Mouse (Mus musculus): ENCODE measurements around the gene Bcor.

Bcor gene

DNA sequence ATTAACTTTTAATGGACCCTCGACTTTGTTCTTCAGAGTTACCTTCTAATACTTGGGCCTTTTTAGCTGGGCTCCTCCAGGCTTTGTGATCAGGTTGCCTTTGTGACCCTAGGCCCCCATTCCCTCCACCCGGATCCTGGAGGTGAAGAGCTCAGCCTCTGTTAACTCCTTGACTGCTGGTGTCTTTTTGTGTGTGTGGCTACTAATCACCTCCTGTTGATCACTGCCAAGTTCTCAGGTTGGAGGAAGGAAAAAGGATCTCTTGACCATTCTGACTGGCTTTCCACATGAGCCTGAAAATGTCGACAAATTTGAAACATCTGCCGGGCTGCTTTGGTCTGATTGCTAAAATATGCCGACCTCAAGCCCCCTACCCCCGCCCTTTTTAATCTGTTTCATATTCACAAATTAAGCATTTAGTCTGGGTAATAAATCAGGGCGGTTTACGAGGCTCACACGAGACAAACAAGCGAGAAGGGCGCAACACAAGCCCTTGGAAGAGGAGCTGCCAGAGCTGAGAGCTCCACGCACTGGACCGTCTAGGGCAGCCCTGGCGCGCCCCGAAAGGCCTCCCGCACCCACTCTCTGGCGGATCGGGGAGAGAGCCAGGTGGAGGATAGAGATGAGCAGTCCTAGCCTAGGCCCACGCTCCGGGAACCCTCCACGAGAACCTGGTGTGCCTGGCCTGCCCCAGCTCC is 33.6 kb downstream of the Bcor start:
- no peak for DNase-seq (ENCODE audit: low spot score in 2 of 2)

DNA sequence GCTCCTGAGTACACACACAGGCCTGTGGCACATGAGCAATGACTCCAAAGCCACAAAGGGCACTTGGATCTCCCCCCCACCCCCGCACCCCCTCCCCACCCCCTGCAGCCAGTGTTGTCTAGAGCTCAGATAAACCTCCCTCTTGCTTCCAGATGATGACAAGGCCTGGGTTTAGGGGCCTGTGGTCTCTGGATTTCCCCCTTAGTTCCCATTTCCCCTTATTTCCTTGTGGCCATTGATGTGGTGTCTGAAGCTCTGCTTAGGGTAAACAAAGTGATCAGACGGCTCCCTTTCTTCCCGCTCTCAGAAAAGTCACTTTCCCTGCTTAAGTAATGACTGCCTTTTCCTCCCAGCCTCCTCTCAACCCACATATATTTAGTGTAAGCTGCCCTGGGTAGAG is 35.6 kb downstream of the Bcor start:
- DNase-seq (ENCODE audit: low spot score in 2 of 2) = no peak

DNA sequence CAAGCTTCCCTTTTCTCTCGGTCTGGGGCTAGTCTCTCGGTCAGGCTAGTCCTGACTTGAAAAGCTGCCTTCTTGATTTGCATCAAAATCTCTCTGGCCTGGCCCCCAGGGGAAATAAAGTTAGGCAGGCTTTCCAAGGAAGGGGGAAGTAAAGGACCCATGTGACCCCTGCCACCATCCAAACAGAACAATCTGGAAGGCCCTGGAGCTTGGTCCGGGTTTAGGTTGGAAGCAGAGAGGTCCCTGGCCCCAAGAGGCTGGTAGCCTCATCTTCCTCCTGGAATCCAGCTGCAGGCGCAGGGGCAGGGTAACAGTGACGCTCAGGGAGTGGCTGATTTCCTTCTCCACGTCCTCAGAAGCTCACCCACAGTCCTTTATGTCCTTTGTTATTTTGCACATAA is 36.5 kb downstream of the Bcor start:
- no peak for DNase-seq (ENCODE audit: low spot score in 2 of 2)

DNA sequence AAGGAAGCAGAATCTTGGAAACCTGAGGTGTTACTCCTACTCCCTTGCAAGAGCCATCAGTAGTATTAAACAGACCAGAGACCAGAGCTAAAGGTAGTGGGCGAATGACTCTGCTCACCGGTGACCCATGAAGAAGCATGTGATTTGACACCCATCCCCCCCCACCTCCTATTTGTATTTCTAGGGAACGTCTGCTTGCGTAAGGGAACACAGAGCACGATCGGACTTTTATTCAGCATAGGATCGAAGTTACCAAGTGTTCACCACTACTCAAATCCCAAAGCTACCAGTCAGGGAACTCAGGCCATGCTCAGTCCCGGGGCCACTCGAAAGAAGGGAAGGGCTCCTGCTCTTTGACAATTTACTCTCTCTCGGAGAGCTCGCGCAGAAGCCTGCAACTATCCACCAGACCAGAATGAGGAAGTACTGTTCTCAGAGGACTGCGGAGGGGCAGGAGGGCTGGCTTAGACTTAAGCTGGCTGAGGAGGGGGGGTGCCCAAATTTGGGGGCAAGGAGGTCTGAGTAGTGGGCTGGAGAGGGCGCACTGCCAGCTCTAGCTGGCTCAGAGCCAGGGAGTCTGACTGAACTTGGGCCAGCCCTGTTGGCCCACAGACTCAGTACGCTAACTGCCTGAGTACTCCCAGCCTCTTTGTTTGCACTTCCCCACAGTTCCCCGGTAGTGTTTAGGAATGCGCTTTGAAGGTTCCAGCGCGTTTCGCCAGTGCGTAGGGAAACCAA is 37.4 kb downstream of the Bcor start:
- DNase-seq (ENCODE audit: low spot score in 2 of 2) = no peak

DNA sequence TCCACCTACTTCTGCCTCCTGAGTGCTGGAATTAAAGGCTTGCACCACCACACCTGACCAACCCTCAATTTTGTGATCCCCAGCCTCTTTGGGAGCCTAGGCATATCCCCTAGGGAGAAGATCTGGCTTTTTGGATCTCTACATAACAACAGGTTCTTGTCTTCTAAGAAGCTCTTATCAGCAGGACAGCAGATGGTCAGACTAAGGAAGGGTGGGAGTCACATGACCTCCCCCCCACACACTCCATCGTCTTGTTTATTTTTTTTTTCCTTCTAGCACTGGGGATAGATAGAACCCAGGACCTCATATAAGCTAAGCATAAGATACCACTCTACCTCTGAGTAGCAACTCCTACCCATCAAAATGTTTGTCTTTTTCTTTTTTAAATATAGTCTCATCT is 40.7 kb downstream of the Bcor start:
- DNase-seq (ENCODE audit: low spot score in 2 of 2) = no peak

DNA sequence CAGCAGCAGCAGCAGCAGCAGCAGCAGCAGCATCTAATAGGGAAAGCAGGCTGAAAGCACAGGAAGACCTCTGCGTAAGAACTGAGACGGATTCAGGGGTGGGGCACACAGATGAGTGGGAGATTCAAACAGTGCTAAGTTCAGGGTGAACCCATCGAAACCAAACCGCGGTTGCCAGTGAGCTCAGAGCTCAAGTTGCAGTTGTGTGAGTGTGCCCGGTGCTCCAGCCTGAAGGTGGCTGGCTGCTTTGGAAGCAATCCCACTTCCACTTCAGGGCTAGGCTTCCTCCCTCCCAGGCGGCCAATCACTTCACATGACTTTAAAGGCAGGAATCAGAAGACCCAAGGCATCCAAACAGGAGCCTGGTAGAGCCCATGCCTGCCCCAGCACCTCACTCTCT is 44.0 kb downstream of the Bcor start:
- no peak for DNase-seq (ENCODE audit: low spot score in 2 of 2)

DNA sequence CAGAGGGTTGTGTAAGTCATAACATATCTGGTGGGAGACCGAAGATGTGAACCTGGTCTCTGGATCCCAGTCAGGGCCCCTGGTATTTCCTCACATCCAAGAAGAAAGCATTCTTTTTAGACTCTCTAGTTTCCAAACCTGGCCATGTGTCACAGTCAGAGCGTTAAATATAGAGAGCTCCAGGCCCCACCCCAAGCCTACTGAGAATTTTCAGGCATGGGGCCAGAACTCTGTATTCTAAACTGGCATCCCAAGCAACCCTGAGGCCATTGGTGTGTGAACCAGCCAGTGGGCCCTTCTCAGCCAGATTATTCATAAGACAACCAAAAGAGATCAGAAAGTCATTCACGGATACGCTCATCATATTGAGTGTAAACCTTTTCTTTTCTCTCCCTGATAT is 48.0 kb downstream of the Bcor start:
- no peak for DNase-seq (ENCODE audit: low spot score in 2 of 2)

DNA sequence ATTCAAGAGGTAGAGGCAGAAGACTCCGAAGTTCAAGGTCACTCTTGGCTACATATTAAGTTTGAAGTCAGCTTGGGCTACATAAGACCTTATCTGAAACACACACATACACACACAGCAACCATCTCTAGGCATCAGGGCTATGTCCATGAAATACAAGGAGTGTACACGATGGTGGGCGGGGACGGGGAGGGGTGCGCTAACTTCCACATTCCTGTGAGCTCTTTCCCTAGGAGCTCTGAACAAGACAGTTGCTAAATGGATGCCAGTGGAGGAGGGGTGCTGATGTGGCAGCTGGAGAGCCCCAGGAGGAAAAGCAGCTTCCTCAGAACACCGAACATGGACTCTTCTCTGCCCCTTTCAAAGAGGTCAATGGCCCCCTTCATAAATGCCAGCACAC is 49.6 kb downstream of the Bcor start:
- no peak for DNase-seq (ENCODE audit: low spot score in 2 of 2)

DNA sequence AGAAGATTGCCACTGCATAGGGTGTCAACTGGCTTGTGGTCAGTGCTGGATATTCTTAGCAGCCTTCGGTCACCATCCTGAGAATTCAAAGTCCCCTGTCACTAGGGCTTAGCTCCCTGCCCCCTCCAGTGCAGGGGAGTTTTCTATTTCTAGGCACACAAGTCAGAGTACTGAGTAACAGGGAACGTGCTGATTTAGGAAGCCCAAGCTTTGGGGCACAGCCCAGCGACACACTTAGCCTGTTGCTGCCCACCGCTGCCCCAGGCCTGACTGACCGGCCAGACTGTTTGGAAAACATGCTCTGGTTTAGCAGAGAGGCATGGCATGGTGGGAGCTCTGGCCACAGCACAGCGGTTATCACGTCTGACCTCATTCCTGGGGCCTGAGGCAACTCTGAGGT is 54.8 kb downstream of the Bcor start:
- DNase-seq (ENCODE audit: low spot score in 2 of 2) = no peak

DNA sequence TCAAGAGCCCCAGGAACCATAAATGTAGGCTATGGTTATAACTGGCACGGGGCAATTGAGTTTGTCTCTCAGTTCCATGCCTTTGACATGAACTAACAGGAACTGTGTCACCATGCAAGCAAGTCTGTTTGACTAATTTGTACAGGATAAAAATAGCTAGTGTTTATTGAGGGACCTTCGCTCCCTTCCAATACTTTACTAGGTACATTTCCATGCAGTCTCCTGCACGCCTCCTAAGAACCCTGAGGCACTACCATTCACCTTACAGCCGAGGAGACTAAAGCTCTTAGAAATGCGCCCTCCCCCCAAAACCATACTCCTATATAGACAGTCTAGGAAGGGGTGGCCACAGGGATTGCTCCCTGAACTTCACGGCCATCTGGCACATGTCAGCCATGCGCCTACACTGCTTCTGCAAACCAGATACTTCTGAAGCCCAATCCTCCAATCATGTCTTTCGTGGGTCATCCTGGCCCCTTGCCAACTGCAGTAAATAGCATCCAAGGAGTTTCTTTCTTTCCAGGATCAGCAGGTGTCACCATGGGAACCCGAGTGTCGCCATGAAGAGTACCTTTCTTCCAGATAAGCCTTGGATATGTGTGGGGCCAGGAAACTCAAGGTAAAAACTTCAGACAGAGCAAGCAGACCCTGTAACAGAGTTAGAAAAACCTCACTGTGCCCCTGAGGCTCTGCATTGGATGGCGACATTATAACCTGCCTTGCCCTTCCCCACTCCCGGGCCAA is 63.2 kb downstream of the Bcor start:
- no peak for DNase-seq (ENCODE audit: low spot score in 2 of 2)

DNA sequence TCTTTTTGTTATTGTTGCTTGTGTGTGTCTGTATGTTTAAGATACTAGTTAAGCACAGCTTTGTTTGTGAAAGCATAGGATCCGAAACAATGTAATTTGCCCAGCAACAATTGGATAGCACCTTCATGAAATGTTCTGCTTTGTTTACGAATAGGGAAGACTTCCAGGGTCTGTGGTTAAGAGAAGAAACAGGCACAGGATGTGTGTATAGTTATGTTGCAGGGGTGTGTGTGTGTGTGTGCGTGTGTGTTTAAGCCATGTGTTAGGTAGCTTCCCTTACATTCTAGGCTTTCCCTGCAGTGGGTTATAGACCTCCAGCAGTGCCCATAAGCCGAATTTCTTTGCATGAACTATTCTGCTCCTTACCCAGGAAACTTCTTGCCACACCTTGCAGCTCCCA is 66.8 kb downstream of the Bcor start:
- DNase-seq (ENCODE audit: low spot score in 2 of 2) = no peak

DNA sequence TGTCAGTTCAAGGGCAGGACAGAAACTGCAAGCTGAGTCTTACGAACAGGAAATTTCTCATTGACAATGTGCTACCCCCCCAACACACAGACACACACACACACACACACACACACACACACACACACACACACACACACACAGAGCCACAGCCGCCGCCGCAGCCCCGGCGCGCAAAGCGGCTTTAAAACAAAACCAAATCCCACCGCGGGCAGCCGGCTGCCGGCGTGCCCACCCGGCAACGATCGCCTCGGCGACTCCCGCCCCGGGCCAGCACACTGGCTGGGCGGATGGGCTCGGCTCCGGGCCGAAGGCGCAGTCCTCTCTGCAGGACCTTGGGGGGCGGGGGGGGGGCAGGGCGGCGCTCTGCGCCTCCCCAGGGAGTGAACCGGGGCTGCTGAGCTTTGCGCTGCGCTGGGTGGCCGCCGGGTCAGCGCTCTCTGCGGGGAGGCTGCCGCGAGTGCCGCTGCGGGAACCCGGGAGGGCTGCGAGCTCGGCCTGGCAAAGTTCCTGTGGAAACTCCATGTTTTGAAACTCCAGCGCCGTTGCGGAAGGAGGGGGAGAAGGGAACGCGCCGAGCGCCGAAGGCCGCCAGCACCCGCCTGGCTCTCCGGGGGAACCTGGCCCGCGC is 68.6 kb downstream of the Bcor start:
- DNase-seq (ENCODE audit: low spot score in 2 of 2) = no peak

DNA sequence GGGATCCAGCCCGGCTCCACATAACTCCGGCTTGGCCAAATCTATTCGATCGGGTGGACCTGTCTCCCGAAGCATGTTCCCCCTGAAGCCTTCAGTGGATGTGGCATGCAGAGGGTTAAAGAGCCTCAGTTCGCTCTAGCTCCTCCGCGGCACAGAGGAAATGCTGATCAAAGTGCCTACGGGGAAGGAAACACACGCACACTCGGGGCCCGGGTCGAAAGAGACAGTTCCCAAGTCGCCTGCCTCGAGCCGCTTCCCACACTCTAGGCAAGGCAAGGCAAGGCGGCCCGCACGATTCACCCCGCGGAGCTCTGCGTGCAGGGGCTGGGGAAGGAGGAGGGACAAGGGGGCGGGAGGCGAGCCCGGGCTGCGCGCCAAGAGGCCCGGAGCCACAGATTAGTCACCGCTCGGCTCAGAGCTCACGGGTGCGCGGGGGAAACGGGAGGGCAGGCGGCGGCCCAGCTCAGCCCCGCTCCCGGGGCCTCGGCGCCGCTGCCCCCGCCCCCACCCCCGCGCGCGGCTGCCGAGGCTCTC is 69.2 kb downstream of the Bcor start:
- DNase-seq (ENCODE audit: low spot score in 2 of 2) = peak in 1 of 2 experiments; percentile 36

DNA sequence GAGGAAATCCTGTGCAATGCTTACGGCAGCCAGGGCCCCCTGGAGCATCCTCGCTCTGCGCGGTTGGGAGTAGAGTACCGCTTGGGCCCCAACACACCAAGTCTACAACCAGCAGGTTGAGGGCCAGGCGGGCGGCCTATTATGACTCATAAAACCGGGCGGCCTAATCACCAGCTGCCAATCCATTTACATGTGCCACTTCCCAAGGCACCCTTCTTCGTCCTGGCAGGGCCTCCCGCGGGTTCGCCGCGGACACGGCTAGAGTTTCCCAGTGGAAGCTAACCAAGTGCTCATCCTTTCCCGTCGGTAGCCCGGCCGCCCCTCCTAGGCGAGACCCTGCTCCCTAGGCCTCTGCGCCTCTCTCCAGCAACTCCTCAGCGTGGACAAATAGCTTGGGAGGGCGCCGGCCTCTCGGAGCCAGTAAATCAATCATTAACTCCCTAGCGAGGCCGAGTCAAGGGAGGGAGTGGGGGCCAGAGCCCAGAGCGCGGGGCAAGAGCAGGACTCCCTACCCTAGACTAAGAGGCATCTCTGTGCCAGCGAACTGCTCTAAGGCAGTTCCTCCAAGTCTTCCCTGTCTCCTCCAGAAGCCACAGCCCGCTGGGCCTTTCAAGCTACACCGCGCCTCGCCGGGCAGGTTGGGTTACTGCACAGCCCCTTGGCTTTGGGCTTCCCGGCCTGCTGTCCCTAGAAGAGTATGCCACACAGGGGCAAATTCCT is 69.8 kb downstream of the Bcor start:
- DNase-seq (ENCODE audit: low spot score in 2 of 2) = no peak

DNA sequence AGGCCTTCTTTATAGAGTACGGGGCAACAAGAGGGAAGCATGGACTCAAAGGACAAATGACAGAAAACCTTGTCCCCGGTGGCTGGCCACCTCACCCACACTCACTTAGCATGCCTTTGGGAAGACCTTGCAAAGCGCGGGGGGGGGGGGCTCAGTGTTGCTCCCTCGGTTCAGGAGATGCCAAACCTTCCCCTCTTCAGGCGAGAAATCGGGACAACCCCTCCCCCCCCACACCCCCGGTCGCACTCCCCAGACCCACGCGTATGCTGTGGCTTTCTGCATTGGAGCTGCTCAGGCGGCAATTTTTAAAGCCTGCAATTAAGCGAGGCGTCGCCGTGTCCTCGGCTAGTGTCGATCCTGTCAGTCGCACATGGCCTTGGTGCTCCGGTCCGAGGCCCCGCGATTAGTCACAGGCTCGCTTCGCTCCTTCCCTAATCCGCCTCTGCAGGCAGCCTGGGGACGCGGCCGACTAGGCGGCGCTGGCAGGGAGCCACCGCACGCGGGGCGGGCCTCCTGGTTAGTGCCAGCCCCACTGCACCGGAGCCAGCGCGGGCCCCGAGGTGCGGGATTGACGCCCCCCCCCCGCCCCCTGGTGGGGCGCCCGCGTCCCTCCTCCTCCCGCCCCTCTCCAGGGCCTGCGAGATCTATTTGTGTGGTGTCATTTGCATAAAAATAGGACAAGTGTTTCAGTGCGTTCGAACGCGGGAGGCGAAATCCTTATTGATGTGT is 70.6 kb downstream of the Bcor start:
- no peak for DNase-seq (ENCODE audit: low spot score in 2 of 2)

DNA sequence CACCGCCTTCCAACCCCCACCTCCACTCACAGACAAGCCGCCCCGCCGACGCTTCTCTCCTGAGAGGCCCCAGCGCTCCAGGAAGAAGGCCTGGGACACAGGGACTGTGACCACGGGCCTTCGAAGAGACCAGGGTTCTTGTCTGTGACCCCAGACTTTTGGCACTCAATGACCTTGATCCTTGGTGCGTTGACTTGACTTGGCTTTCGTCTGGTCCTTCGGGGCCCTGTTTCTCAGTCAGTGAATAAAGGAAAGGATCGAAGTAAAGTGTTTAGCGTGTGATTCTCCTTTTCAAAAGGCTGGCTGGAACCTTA is 71.2 kb downstream of the Bcor start:
- no peak for DNase-seq (ENCODE audit: low spot score in 2 of 2)

DNA sequence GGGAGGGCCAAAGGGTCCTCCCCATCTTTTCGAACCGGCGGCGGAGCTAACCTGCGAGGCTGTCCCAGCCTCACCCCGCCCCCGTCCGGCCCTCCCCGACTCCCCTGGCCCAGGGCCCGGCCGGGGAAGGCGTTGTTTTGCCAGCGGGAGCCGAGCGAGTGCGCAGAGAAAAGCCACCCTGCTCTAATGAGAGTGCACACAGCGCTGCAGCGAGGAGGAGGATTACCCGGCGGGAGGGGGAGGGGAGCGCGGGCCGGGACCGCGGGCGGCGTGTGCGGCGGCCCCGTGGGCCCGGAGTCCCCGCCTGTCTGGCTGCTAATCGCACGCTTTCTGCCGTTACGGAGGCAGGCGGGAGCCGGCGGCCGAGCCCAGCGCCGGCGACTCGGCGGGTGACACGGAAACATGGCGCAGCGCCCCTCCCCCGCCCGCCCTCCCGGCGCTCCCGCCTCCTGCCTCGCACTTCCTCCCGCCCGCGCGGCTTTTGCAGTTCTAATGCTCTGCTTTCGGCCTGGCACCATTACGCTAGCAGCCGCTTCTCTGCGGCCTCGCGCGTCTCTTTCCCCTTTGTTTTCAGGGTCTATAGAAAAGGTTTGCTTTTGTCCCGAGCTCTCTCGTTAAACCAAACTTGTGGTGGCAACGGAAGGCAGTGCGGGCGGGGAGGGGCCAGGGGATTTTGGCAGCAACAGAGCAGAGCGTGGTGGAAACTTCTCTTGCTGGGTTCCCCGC is 71.7 kb downstream of the Bcor start:
- peak in 1 of 2 experiments; percentile 36 for DNase-seq (ENCODE audit: low spot score in 2 of 2)

DNA sequence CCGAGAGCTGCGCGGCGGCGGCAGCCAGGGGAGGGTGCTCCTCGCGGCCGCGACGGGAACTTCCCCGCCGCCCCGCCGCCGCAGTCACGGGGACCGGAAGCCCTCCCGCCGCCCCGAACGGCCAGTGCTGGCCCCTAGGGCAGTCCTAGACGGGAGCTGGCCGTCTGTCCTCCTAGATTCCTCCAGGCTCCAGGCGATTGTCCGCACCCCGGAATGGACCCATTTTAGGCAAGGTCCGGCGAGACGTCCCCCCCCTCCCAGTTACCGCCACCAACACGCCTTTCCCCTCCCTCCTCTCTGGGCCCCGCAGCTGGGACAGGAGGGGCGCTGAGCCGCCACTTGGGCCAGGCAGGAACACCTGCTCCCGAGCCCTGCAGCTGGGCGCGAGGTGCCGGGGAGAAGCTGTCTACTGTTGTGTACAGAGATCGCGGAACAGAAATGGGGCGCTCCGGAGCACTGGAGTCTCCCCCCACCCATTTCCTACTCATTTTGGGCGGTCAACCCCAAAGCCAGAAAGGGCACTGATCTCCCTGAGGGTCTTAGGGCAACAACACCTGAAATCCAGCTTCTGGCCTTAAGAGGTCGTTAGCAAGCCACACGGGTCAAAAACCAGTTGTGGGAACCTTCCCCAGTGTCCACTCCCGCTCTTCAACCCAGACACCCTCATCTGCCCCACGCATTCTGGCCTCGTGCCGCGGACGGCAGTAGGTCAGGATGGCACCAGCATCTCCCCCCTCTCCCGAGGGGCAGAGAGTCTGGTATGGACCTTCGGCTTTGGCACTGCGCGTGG is 72.4 kb downstream of the Bcor start:
- DNase-seq (ENCODE audit: low spot score in 2 of 2) = no peak

DNA sequence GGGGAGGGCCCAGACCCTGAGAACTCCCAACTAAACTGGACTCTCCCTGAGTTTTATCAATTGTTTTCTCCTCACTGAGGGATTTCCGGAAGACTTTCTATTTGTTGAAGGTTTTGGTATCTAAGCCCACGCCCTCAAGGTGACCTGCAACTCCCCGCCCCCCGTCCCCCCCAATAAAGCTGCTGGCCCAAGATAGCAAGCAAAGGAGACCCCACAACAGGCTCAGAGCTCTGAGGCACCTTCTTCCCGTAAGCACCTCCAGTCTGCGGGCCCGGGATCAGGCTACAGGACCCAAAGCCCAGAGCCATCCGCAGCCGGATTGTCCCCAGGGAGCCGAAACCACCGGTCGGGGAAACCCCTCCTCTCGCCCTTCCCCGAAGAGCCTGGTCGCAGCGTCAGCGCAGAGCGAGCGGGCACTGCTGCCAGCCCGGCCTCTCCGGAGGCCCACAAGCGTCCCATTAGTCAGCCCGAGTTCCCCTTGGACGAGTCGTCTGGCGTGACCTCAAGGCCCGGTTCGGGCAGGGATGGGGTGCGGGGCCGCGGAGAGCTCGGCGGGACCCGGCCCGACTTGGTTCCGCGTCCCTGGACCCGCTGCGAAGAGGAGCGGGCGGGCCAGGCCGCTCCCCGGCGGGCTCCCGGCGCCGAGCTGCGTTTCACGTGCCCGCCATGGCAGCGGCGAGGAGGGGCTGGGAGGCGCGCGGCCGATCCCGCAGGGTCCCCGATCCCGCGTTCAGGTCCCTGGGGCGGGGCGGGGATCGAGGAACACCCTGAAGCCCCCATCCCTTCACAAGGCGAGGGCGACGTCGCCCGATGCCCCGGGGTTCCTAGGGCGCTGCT is 73.3 kb downstream of the Bcor start:
- DNase-seq (ENCODE audit: low spot score in 2 of 2) = no peak

Measured in frontal cortex, postnatal 14 days (tissue).